Mouse (Mus musculus): ENCODE results near the gene Arpc5l. TPM values are rescaled to one million over a fixed set of nuclear protein-coding genes. Genes with fewer than 3 reads are reported as not detected.

The Arpc5l gene
- polyA plus RNA-seq, 1 experiment = 23.5 TPM

DNA sequence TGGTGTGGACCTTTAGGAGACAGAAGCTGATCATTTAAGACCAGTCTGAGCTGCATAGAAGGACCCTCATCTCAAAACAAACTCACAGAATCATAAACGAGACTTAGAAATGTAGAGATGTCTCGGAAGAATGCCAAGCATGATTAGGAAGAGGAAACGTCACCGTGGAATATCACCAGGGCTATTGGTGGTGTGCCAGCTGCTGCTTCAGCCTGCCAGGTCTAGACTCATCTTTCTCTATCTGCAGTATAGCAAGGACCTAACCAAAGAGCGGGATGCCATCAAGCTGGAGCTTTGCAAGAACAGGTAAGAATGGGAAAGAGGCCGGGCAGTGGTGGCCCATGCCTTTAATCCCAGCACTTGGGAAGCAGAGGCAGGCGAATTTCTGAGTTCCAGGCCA is 31.4 kb upstream of the Arpc5l start:
- H3K27ac ChIP-seq (ENCODE audit: insufficient read depth, low read depth, low read length) = no peak overlapping the region
- H3K27me3 ChIP-seq (ENCODE audit: control insufficient read depth, insufficient read depth, low read length) = no peaks in the 10 kb centered on the region
- H3K4me1 ChIP-seq (ENCODE audit: control insufficient read depth, insufficient read depth, insufficient read length, low read length) = peaks cover 7% of the 10 kb centered on the region; the same call in 1 of the 2 replicates
- H3K4me3 ChIP-seq (ENCODE audit: low read depth, low read length) = no peak overlapping the region
- H3K36me3 ChIP-seq (ENCODE audit: control insufficient read depth, insufficient read depth, low read length) = no peaks in the 10 kb centered on the region
- WGBS = 45% methylated on average over 7 of the region's 7 CpGs
- TF ChIP-seq CTCF (IDR thresholded peaks at IDR 0.05; ENCODE audit: extremely low read depth, insufficient read length, insufficient replicate concordance, low read depth, low read length) (no peak), POLR2A (IDR thresholded peaks at IDR 0.05; ENCODE audit: low read depth, low read length) (no peak)

DNA sequence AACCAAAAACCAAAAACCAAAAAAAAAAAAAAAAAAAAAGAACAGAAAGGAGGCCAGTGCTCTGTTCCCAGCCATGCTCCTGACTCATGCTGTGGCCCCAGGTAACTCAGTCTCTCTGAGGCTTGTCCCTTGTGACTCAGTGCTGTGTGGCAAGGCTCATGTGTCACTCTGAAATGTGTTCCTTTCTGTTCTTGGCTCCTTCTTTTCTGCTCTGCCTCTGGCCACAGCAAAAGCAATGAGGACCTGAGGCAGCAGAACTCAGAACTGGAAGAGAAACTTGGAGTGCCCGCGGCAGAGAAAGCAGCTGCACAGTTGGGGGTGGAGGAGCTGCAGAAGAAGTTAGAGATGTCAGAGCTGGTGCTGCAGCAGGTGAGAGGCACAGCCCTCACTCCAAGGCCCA is 31.0 kb upstream of the Arpc5l start:
- H3K27ac ChIP-seq (ENCODE audit: insufficient read depth, low read depth, low read length) = no peak overlapping the region
- 60% methylated on average over 2 of the region's 2 CpGs for WGBS

DNA sequence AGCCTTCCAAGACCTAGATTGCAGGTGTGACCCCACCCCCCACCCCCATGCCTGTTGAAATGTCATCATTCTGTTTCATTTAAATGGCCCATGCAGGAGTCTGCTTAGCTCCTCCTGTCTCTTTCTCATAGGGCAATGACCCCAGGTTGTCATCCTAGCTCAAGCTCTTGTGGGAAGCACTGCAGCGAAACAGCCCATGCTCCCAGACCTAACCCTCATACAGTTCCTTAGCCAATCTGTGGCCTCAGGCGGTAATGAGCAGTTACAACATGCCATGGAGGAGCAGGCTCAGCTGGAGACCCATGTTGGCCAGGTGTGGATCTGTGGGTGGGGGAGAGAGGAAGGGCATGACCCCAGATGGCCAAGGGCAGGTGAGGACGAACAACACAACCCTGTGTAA is 30.0 kb upstream of the Arpc5l start:
- TF ChIP-seq CTCF (IDR thresholded peaks at IDR 0.05; ENCODE audit: extremely low read depth, insufficient read length, insufficient replicate concordance, low read depth, low read length) (no peak), POLR2A (IDR thresholded peaks at IDR 0.05; ENCODE audit: low read depth, low read length) (no peak)
- Histone ChIP-seq H3K27ac (ENCODE audit: insufficient read depth, low read depth, low read length) (no peak overlapping the region), H3K4me1 (ENCODE audit: control insufficient read depth, insufficient read depth, insufficient read length, low read length) (peaks cover 7% of the 10 kb centered on the region; the same call in 1 of the 2 replicates), H3K36me3 (ENCODE audit: control insufficient read depth, insufficient read depth, low read length) (no peaks in the 10 kb centered on the region), H3K4me3 (ENCODE audit: low read depth, low read length) (no peak overlapping the region), H3K27me3 (ENCODE audit: control insufficient read depth, insufficient read depth, low read length) (no peaks in the 10 kb centered on the region)
- WGBS = 95% methylated on average over 3 of the region's 3 CpGs

More for the DNA sequence above, 31.0 kb upstream of the Arpc5l start:
- peaks cover 7% of the 10 kb centered on the region; the same call in 1 of the 2 replicates for H3K4me1 ChIP-seq (ENCODE audit: control insufficient read depth, insufficient read depth, insufficient read length, low read length)
- TF ChIP-seq POLR2A (IDR thresholded peaks at IDR 0.05; ENCODE audit: low read depth, low read length) = no peak
- no peak for TF ChIP-seq CTCF (IDR thresholded peaks at IDR 0.05; ENCODE audit: extremely low read depth, insufficient read length, insufficient replicate concordance, low read depth, low read length)
- H3K27me3 ChIP-seq (ENCODE audit: control insufficient read depth, insufficient read depth, low read length) = no peaks in the 10 kb centered on the region
- no peaks in the 10 kb centered on the region for H3K36me3 ChIP-seq (ENCODE audit: control insufficient read depth, insufficient read depth, low read length)
- H3K4me3 ChIP-seq (ENCODE audit: low read depth, low read length) = no peak overlapping the region

DNA sequence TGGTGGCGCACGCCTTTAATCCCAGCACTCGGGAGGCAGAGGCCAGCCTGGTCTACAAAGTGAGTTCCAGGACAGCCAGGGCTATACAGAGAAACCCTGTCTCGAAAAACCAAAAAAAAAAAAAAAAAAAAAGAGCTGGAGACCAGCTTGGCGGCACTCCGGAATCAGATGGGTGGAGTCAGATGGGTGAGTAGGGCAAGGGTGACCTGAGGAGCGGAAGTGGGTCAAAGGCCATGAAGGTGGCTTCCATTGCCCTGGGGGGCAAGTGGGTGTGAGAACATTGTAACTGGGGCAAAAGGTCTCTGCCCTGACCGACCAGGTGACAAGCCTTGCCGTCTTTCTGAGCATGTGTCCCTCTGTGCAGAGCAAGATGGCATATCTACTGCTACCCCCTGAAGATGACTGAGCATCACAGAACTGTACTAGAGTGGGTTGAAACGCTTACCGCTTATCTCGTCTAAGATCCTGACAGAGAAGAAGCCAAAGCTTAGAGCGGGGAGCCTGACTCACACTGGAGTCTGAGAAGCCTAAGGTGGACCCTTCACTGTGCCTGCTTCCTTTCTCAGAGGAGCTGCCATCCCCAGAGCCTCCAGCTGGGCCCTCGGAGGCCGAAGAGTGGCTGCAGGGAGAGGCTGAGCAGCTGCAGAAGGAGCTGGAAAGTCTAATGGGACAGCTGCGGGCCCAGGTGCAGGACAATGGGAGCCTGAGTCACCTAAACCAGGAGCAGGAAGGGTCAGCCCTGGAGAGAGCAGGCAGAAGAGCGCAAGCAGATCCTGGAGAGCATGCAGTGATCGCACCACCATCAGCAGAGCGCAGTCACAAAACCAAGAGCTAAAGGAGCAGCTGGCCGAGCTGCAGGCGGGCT is 29.0 kb upstream of the Arpc5l start:
- no peak overlapping the region for H3K4me3 ChIP-seq (ENCODE audit: low read depth, low read length)
- TF ChIP-seq CTCF (IDR thresholded peaks at IDR 0.05; ENCODE audit: extremely low read depth, insufficient read length, insufficient replicate concordance, low read depth, low read length) = no peak
- TF ChIP-seq POLR2A (IDR thresholded peaks at IDR 0.05; ENCODE audit: low read depth, low read length) = no peak
- H3K4me1 ChIP-seq (ENCODE audit: control insufficient read depth, insufficient read depth, insufficient read length, low read length) = peaks cover 7% of the 10 kb centered on the region; the same call in 1 of the 2 replicates
- H3K27ac ChIP-seq (ENCODE audit: insufficient read depth, low read depth, low read length) = no peak overlapping the region
- H3K27me3 ChIP-seq (ENCODE audit: control insufficient read depth, insufficient read depth, low read length) = no peaks in the 10 kb centered on the region
- H3K36me3 ChIP-seq (ENCODE audit: control insufficient read depth, insufficient read depth, low read length) = no peaks in the 10 kb centered on the region
- WGBS = 73% methylated on average over 21 of the region's 21 CpGs

DNA sequence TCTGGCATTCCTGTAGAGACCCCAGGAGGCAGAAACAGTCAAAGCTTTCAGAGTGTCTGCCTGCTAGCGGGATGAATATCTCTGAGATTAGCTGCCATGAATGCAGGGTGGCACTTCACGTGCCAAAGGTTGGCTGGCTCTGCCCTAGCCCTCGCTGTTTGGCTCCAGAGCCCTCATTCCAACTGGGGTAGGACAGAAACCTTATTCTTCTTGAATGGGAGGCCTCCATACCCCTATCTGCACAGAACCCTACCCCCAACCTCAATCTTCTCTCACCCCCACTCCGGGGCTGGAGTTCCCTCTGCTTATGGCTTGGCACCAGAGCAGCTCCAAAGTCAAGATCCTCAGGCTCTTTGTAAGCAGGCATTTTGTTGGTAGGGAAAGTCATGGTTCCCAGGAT is 27.3 kb upstream of the Arpc5l start:
- Histone ChIP-seq H3K27ac (ENCODE audit: insufficient read depth, low read depth, low read length) (no peak overlapping the region), H3K27me3 (ENCODE audit: control insufficient read depth, insufficient read depth, low read length) (no peaks in the 10 kb centered on the region), H3K4me1 (ENCODE audit: control insufficient read depth, insufficient read depth, insufficient read length, low read length) (peaks cover 7% of the 10 kb centered on the region; the same call in 1 of the 2 replicates), H3K4me3 (ENCODE audit: low read depth, low read length) (no peak overlapping the region), H3K36me3 (ENCODE audit: control insufficient read depth, insufficient read depth, low read length) (no peaks in the 10 kb centered on the region)
- TF ChIP-seq POLR2A (IDR thresholded peaks at IDR 0.05; ENCODE audit: low read depth, low read length) (no peak), CTCF (IDR thresholded peaks at IDR 0.05; ENCODE audit: extremely low read depth, insufficient read length, insufficient replicate concordance, low read depth, low read length) (no peak)
- WGBS = 63% methylated on average over 4 of the region's 4 CpGs

DNA sequence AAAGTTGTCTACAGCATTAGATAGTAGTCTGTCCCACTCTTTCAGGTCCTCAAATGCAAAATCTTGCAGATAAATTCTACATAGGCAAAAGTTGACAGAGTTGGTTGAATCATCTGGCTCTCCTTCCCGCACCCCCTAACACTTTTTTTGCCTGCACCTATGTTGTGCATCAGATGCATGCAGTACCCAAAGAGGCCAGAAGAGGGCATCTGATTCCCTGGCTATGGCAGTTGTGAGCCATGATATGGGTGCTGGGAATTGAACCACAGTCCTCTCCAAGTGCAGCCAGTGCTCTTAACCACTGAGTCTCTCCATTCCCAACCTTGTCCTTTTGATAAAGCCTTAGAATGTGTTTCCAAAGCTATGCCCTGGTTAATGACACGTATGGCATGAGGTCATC is 21.7 kb upstream of the Arpc5l start:
- H3K36me3 ChIP-seq (ENCODE audit: control insufficient read depth, insufficient read depth, low read length) = no peaks in the 10 kb centered on the region
- no peaks in the 10 kb centered on the region for H3K27me3 ChIP-seq (ENCODE audit: control insufficient read depth, insufficient read depth, low read length)
- WGBS = 98% methylated on average over 2 of the region's 2 CpGs
- H3K27ac ChIP-seq (ENCODE audit: insufficient read depth, low read depth, low read length) = no peak overlapping the region
- H3K4me1 ChIP-seq (ENCODE audit: control insufficient read depth, insufficient read depth, insufficient read length, low read length) = peaks cover 12% of the 10 kb centered on the region
- no peak overlapping the region for H3K4me3 ChIP-seq (ENCODE audit: low read depth, low read length)
- TF ChIP-seq POLR2A (IDR thresholded peaks at IDR 0.05; ENCODE audit: low read depth, low read length) (no peak), CTCF (IDR thresholded peaks at IDR 0.05; ENCODE audit: extremely low read depth, insufficient read length, insufficient replicate concordance, low read depth, low read length) (peak; percentile 15; the same call in 1 of the 2 replicates)

DNA sequence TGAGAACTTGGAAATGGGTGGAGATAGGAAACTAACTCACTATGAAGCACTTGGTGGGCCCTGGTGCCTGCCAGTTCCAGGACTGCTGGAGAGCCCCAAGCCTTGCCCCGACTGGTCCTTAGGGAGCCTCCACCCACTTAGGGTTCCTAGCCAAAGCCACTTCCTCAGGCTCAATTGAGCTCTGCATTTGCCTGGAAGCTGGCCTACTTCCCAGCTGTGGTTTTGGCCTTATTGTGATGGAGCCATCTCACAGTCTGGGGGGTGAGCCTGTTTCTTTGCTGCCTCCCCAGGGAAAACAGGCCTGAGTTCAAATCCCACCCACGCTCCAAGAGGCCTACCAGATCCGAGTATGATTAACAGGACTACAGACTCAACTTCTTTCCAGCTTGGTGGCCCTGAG is 18.6 kb upstream of the Arpc5l start:
- Histone ChIP-seq H3K27ac (ENCODE audit: insufficient read depth, low read depth, low read length) (no peak overlapping the region), H3K27me3 (ENCODE audit: control insufficient read depth, insufficient read depth, low read length) (no peaks in the 10 kb centered on the region), H3K4me1 (ENCODE audit: control insufficient read depth, insufficient read depth, insufficient read length, low read length) (peaks cover 12% of the 10 kb centered on the region), H3K36me3 (ENCODE audit: control insufficient read depth, insufficient read depth, low read length) (no peaks in the 10 kb centered on the region), H3K4me3 (ENCODE audit: low read depth, low read length) (no peak overlapping the region)
- WGBS = 56% methylated on average over 3 of the region's 3 CpGs
- no peak for TF ChIP-seq CTCF (IDR thresholded peaks at IDR 0.05; ENCODE audit: extremely low read depth, insufficient read length, insufficient replicate concordance, low read depth, low read length)
- TF ChIP-seq POLR2A (IDR thresholded peaks at IDR 0.05; ENCODE audit: low read depth, low read length) = no peak

Measured in small intestine, adult 2 months (tissue).